Mouse (Mus musculus) macrophage (primary cell): ENCODE data around the gene Ptpn3. TPM values are rescaled to one million over a fixed set of nuclear protein-coding genes. Genes with fewer than 3 reads are reported as not detected.

Experiments
- H3K27ac ChIP-seq: fragments of 350-480 bp; formaldehyde crosslinking; 2 replicates; pipeline ENCODE4 v1.9.0; 2021
- H3K36me3 ChIP-seq: fragments of 350-480 bp; formaldehyde crosslinking; 2 replicates; pipeline ENCODE4 v1.9.0; 2021; ENCODE audit errors: inconsistent target
- H3K4me3 ChIP-seq: fragments of 350-480 bp; formaldehyde crosslinking; 2 replicates; pipeline ENCODE4 v1.9.0; 2021; ENCODE audit errors: inconsistent target
- H3K79me2 ChIP-seq: fragments of 350-480 bp; formaldehyde crosslinking; 2 replicates; pipeline ENCODE4 v1.9.0; 2021; ENCODE audit errors: inconsistent target
- WGBS: methylation state at CpG from one replicate; pipeline ENCODE4 v1.1.7; 2026; ENCODE audit warnings: inconsistent platforms; ENCODE audit not compliant: missing documents; 5-methylcytosine and 5-hydroxymethylcytosine counted together
- polyA plus RNA-seq: library from polyadenylated mRNA; stranded (reverse); fragments of 250-400 nt; gene quantifications from 3 replicates; pipeline ENCODE4 v1.2.4, GENCODE M21; 2018; ENCODE audit warnings: inconsistent platforms

Ptpn3 gene
- polyA plus RNA-seq, 1 experiment from 2014 or later, result 0.09 TPM

- Histone ChIP-seq H3K79me2 (no peaks in the 10 kb centered on the region), H3K4me3 (no peak overlapping the region), H3K36me3 (no peaks in the 10 kb centered on the region), H3K27ac (no peak overlapping the region)
- WGBS, result 26% methylated on average over 24 of the region's 26 CpGs
Measured at GRCm38 (mm10) chr4:57308214-57309000, 6.8 kb upstream of the Ptpn3 start.

DNA sequence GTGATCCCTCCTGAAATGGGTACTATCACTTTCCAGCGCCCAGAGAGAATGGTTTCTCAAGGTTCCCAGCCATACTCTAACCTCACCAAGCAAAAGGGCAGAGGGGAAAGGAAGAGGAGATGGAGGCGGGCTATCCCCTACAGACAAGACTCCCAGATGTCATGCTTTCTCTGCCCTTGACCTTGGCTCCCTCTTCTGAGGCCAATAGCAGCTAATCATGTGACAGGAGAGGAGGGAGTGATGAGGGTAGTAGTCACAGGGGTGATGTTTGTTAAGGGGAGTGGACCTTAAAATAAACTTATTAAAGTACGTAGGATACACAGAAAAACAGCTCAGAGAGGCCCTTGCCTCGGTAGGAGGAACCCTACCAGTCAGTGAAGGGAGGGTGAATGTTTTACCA is 6.1 kb upstream of the Ptpn3 start:
- 69% methylated on average over 4 of the region's 4 CpGs for WGBS
- H3K27ac ChIP-seq, result no peak overlapping the region

DNA sequence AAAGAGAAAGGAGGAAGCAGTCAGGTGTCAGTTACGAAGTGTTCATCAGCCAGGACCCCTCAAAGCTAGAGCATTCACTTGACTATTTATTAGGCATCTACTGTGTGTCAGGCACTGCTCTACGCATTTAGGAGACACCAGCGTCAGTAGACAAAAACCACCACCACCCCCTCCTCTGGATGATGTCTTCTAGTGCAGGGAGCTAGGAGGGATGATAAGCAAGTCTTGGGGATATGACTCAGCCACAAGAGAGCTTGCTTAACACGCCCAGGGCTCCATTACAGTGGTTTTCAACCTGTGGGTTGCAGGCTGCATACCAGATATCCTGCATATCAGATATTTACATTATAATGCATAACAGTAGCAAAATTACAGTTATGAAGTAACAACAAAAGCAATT is 4.6 kb upstream of the Ptpn3 start:
- 11% methylated on average over 4 of the region's 4 CpGs for WGBS

More for the DNA sequence above, 6.1 kb upstream of the Ptpn3 start:
- Histone ChIP-seq H3K4me3 (no peak overlapping the region), H3K36me3 (no peaks in the 10 kb centered on the region), H3K79me2 (no peaks in the 10 kb centered on the region)

GRCm38 (mm10) chr4:57305644-57306043 is 4.0 kb upstream of the Ptpn3 start:
- no peaks in the 10 kb centered on the region for H3K36me3 ChIP-seq
- no peak overlapping the region for H3K4me3 ChIP-seq
- no peaks in the 10 kb centered on the region for H3K79me2 ChIP-seq
- H3K27ac ChIP-seq, result no peak overlapping the region
- 68% methylated on average over 5 of the region's 7 CpGs for WGBS

More for the DNA sequence above, 4.6 kb upstream of the Ptpn3 start:
- no peaks in the 10 kb centered on the region for H3K79me2 ChIP-seq
- no peaks in the 10 kb centered on the region for H3K36me3 ChIP-seq
- H3K4me3 ChIP-seq, result no peak overlapping the region
- no peak overlapping the region for H3K27ac ChIP-seq

DNA sequence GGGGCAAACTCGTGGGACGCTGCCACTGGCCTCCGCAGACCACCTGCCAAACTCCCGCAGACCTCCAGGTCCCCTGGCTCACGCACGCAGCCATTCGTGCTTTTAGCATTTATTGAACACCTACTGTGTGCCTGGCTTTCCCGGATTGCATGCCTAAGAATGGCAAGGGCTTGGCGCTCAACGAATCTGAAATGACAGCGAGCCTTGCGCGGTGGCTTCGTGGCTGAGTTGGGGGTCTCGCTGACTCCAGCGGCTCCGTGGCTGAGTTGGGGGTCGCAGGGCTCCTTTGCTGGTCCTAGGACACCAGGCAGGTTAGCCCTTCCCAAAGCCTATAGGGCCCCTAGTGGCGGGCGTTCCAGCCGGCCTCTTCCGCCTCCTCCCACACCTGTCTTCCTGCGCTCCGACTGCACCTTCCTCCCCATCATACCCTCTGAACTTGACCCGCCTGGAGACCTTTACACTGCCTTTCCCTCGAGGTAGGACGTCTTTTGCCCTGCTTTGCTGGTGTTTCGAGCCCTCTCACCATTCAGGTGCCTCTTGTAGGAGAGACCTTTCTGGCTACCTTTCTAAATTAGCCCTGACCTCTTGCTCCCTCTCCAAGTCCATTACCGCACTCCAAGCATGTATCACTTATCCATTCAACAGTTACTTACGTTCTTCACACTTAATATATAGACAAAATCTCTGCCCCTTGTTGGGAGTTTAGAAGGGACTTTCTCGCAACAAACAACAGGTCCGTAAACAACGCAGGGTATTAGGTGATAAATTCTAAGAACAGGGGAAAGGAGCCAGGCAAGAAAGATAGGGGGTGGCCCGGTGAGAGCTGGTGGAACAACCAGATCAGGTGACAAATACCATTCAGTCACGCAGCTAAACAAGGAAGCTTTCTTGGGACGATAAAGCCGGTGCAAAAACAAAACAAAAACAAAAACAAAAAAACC is 898 bp downstream of the Ptpn3 start:
- under 1% methylated on average over 37 of the region's 37 CpGs for WGBS
- Histone ChIP-seq H3K27ac (no peak overlapping the region), H3K79me2 (no peaks in the 10 kb centered on the region), H3K4me3 (peak overlapping the region; percentile 43), H3K36me3 (no peaks in the 10 kb centered on the region)

- WGBS, result under 1% methylated on average over 85 of the region's 97 CpGs
Measured at GRCm38 (mm10) chr4:57299701-57300468, 1.8 kb downstream of the Ptpn3 start.

GRCm38 (mm10) chr4:57299308-57299700 is 2.3 kb downstream of the Ptpn3 start:
- Histone ChIP-seq H3K4me3 (no peak overlapping the region), H3K27ac (no peak overlapping the region), H3K36me3 (no peaks in the 10 kb centered on the region), H3K79me2 (no peaks in the 10 kb centered on the region)
- 31% methylated on average over 9 of the region's 9 CpGs for WGBS

More at GRCm38 (mm10) chr4:57299701-57300468, 1.8 kb downstream of the Ptpn3 start:
- H3K79me2 ChIP-seq, result no peaks in the 10 kb centered on the region
- H3K27ac ChIP-seq, result no peak overlapping the region
- H3K36me3 ChIP-seq, result no peaks in the 10 kb centered on the region
- no peak overlapping the region for H3K4me3 ChIP-seq

- no peaks in the 10 kb centered on the region for H3K79me2 ChIP-seq
- H3K4me3 ChIP-seq, result no peak overlapping the region
- 91% methylated on average over 4 of the region's 4 CpGs for WGBS
- H3K27ac ChIP-seq, result no peak overlapping the region
- no peaks in the 10 kb centered on the region for H3K36me3 ChIP-seq
Measured at GRCm38 (mm10) chr4:57298181-57298580, 3.5 kb downstream of the Ptpn3 start.

GRCm38 (mm10) chr4:57294971-57295656 is 6.5 kb downstream of the Ptpn3 start:
- Histone ChIP-seq H3K27ac (no peak overlapping the region), H3K79me2 (no peaks in the 10 kb centered on the region), H3K4me3 (no peak overlapping the region), H3K36me3 (no peaks in the 10 kb centered on the region)
- WGBS, result 37% methylated on average over 7 of the region's 9 CpGs

DNA sequence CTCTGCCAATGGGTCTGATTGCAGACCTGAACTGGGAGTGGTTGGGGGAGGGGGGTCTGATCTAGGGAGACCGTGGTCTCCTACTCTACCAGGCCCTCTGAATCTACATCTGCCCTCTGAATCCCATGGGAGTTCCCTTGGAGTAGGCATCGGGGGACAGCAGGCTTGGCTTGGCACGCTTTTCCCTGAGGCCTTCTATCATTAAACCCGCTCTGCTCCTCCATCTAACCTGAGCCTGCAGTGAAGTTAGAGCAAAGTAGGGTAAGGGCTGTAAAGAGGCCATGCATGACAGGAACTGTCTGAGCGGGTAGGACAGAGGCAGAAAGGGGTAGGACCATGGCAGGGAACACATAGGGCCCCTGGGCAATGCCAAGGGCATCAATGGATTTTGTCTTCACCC is 9.0 kb downstream of the Ptpn3 start:
- WGBS, result 85% methylated on average over 5 of the region's 5 CpGs
- Histone ChIP-seq H3K79me2 (no peaks in the 10 kb centered on the region), H3K36me3 (no peaks in the 10 kb centered on the region), H3K4me3 (no peak overlapping the region), H3K27ac (no peak overlapping the region)

GRCm38 (mm10) chr4:57290049-57290448 is 11.6 kb downstream of the Ptpn3 start:
- no peaks in the 10 kb centered on the region for H3K79me2 ChIP-seq
- no peaks in the 10 kb centered on the region for H3K36me3 ChIP-seq
- 88% methylated on average over 6 of the region's 6 CpGs for WGBS
- H3K4me3 ChIP-seq, result no peak overlapping the region
- H3K27ac ChIP-seq, result no peak overlapping the region

DNA sequence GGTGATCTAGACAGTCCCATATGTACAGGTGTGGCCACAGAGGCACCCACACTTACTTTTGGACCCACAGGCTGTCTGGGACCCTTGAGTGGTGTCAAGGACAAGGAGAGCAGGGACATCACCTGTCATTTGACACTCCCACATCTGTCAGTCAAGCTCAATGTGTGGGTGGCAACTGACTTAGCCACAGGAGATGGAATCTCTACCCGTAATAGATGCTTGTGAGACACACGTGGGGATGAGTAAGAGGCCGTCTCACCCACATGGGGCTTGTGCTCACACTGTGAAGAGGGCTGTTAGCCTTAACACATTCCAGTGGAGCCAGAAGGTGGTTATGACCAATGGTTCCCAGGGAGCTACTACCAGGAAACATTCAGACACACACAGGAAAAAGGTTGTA is 13.8 kb downstream of the Ptpn3 start:
- Histone ChIP-seq H3K4me3 (no peak overlapping the region), H3K36me3 (no peaks in the 10 kb centered on the region), H3K79me2 (no peaks in the 10 kb centered on the region), H3K27ac (no peak overlapping the region)
- 97% methylated on average over 3 of the region's 3 CpGs for WGBS

- H3K4me3 ChIP-seq, result no peak overlapping the region
- WGBS, result 100% methylated on average over 2 of the region's 2 CpGs
- no peak overlapping the region for H3K27ac ChIP-seq
- H3K36me3 ChIP-seq, result no peaks in the 10 kb centered on the region
- H3K79me2 ChIP-seq, result no peaks in the 10 kb centered on the region
Measured at GRCm38 (mm10) chr4:57285251-57285650, 16.4 kb downstream of the Ptpn3 start.

GRCm38 (mm10) chr4:57283189-57283588 is 18.4 kb downstream of the Ptpn3 start:
- WGBS, result 87% methylated on average over 3 of the region's 3 CpGs
- Histone ChIP-seq H3K36me3 (no peaks in the 10 kb centered on the region), H3K27ac (no peak overlapping the region), H3K4me3 (no peak overlapping the region), H3K79me2 (no peaks in the 10 kb centered on the region)
